Mouse (Mus musculus) lung, postnatal 0 days (tissue): Measurements from ENCODE around the gene Usp48. TPM values are rescaled to one million over a fixed set of nuclear protein-coding genes. Genes with fewer than 3 reads are reported as not detected.

Experiments used
- ATAC-seq: fragments of 200-750 bp; cut with Nextera tagmentation; 2 replicates; pipeline ENCODE4 v1.8.0; 2017; ENCODE audit warnings: moderate library complexity
- DNase-seq: peaks from one replicate; pipeline ENCODE4 v3.0.0-alpha.2; 2016; ENCODE audit warnings: low spot score
- H3K27ac ChIP-seq: fragments of 300-500 bp; sonication (generic); 2 replicates; pipeline ENCODE4 v1.5.1; 2014; ENCODE audit warnings: antibody characterized with exemption, mild to moderate bottlenecking, low read length, mixed read lengths
- H3K27me3 ChIP-seq: fragments of 300-500 bp; sonication (generic); replicated peaks from 2 replicates; pipeline ENCODE4 v1.6.1; 2014; ENCODE audit warnings: low read length, mixed read lengths; ENCODE audit not compliant: insufficient read depth
- H3K36me3 ChIP-seq: fragments of 300-500 bp; sonication (generic); 2 replicates; pipeline ENCODE4 v1.6.1; 2014; ENCODE audit warnings: low read length, mixed read lengths; ENCODE audit not compliant: insufficient read depth
- H3K4me1 ChIP-seq: fragments of 300-500 bp; sonication (generic); 2 replicates; pipeline ENCODE4 v1.6.1; 2014; ENCODE audit warnings: antibody characterized with exemption, low read depth, low read length, mixed read lengths; ENCODE audit not compliant: insufficient read depth
- H3K4me2 ChIP-seq: fragments of 300-500 bp; sonication (generic); replicated peaks from 2 replicates; pipeline ENCODE4 v1.6.1; 2014; ENCODE audit warnings: low read depth, mild to moderate bottlenecking, low read length, moderate library complexity, mixed read lengths
- H3K4me3 ChIP-seq: fragments of 300-500 bp; sonication (generic); 2 replicates; pipeline ENCODE4 v1.5.1; 2014; ENCODE audit warnings: low read depth, low read length
- H3K9ac ChIP-seq: fragments of 300-500 bp; sonication (generic); replicated peaks from 2 replicates; pipeline ENCODE4 v1.6.1; 2014; ENCODE audit warnings: low read depth, mild to moderate bottlenecking
- H3K9me3 ChIP-seq: fragments of 300-500 bp; sonication (generic); 2 replicates; pipeline ENCODE4 v1.6.1; 2016; ENCODE audit warnings: low read length, mixed read lengths
- CTCF ChIP-seq: IDR thresholded peaks from 2 replicates; pipeline ENCODE4 v1.5.1; 2016; ENCODE audit warnings: antibody characterized with exemption, mild to moderate bottlenecking
- EP300 ChIP-seq: IDR thresholded peaks from 2 replicates; pipeline ENCODE4 v1.6.1; 2016; ENCODE audit warnings: antibody characterized with exemption, mild to moderate bottlenecking, control low read depth
- WGBS: fragments of 180-500 bp; shearing (Covaris S2); extraction: QIAGEN DNeasy Blood & Tissue Kit; methylation state at CpG from one replicate; pipeline ENCODE4 v1.1.7; 2014; 5-methylcytosine and 5-hydroxymethylcytosine counted together
- polyA plus RNA-seq: library from polyadenylated mRNA; unstranded; fragments of >200 nt; fragmentation: Nextera tagmentation; extraction: Ambion mirVana; gene quantifications from 2 replicates; pipeline ENCODE4 v1.2.1, GENCODE M21; 2015

The Usp48 gene
- polyA plus RNA-seq, 1 experiment from 2014 or later: 30.9 TPM

GRCm38 (mm10) chr4:137607023-137607422 is 13.5 kb downstream of the Usp48 start:
- no peak for ATAC-seq
- WGBS: 98% methylated on average over 2 of the region's 2 CpGs

GRCm38 (mm10) chr4:137609281-137609680 is 15.7 kb downstream of the Usp48 start:
- no peak overlapping the region for H3K9ac ChIP-seq
- TF ChIP-seq EP300: no peak
- no peak for TF ChIP-seq CTCF
- H3K27me3 ChIP-seq: no peaks in the 10 kb centered on the region
- H3K27ac ChIP-seq: no peak overlapping the region
- peak; percentile 36 for DNase-seq
- 37% methylated on average over 7 of the region's 7 CpGs for WGBS
- no peak overlapping the region for H3K4me2 ChIP-seq
- H3K9me3 ChIP-seq: no peaks in the 10 kb centered on the region
- no peaks in the 10 kb centered on the region for H3K4me1 ChIP-seq
- no peak overlapping the region for H3K4me3 ChIP-seq
- H3K36me3 ChIP-seq: peaks cover 36% of the 10 kb centered on the region
- ATAC-seq: peak; percentile 26

More at GRCm38 (mm10) chr4:137607023-137607422, 13.5 kb downstream of the Usp48 start:
- Histone ChIP-seq H3K9ac (no peak overlapping the region), H3K27me3 (no peaks in the 10 kb centered on the region), H3K4me1 (no peaks in the 10 kb centered on the region), H3K4me3 (no peak overlapping the region), H3K9me3 (no peaks in the 10 kb centered on the region), H3K36me3 (peaks cover 20% of the 10 kb centered on the region), H3K27ac (no peak overlapping the region), H3K4me2 (no peak overlapping the region)
- DNase-seq: no peak
- TF ChIP-seq EP300 (no peak), CTCF (no peak)

- DNase-seq: peak; percentile 28
Observed at GRCm38 (mm10) chr4:137609702-137610101, 16.1 kb downstream of the Usp48 start.

GRCm38 (mm10) chr4:137610256-137610655 is 16.7 kb downstream of the Usp48 start:
- Histone ChIP-seq H3K36me3 (peaks cover 40% of the 10 kb centered on the region), H3K4me2 (no peak overlapping the region), H3K4me3 (no peak overlapping the region), H3K4me1 (no peaks in the 10 kb centered on the region), H3K27me3 (no peaks in the 10 kb centered on the region), H3K9ac (no peak overlapping the region), H3K27ac (no peak overlapping the region), H3K9me3 (no peaks in the 10 kb centered on the region)
- 70% methylated on average over 15 of the region's 15 CpGs for WGBS
- no peak for TF ChIP-seq EP300
- no peak for TF ChIP-seq CTCF
- DNase-seq (peak; percentile 21), ATAC-seq (no peak)

More at GRCm38 (mm10) chr4:137609702-137610101, 16.1 kb downstream of the Usp48 start:
- H3K4me1 ChIP-seq: no peaks in the 10 kb centered on the region
- ATAC-seq: peak; percentile 64
- no peak overlapping the region for H3K27ac ChIP-seq
- H3K9ac ChIP-seq: no peak overlapping the region
- no peaks in the 10 kb centered on the region for H3K27me3 ChIP-seq
- no peaks in the 10 kb centered on the region for H3K9me3 ChIP-seq
- TF ChIP-seq EP300 (no peak), CTCF (no peak)
- H3K4me2 ChIP-seq: no peak overlapping the region
- peaks cover 37% of the 10 kb centered on the region for H3K36me3 ChIP-seq
- WGBS: 37% methylated on average over 7 of the region's 7 CpGs
- no peak overlapping the region for H3K4me3 ChIP-seq

GRCm38 (mm10) chr4:137622847-137623246 is 29.3 kb downstream of the Usp48 start:
- WGBS: 92% methylated on average over 8 of the region's 8 CpGs
- no peak overlapping the region for H3K4me3 ChIP-seq
- H3K36me3 ChIP-seq: peaks cover 64% of the 10 kb centered on the region
- no peaks in the 10 kb centered on the region for H3K4me1 ChIP-seq
- no peak for ATAC-seq
- no peaks in the 10 kb centered on the region for H3K9me3 ChIP-seq
- no peak for DNase-seq
- no peak overlapping the region for H3K9ac ChIP-seq
- TF ChIP-seq CTCF: no peak
- no peak for TF ChIP-seq EP300
- H3K27ac ChIP-seq: no peak overlapping the region
- no peak overlapping the region for H3K4me2 ChIP-seq
- H3K27me3 ChIP-seq: no peaks in the 10 kb centered on the region

GRCm38 (mm10) chr4:137627476-137628235 is 34.1 kb downstream of the Usp48 start:
- DNase-seq (no peak), ATAC-seq (no peak)
- Histone ChIP-seq H3K4me1 (no peaks in the 10 kb centered on the region), H3K4me2 (no peak overlapping the region), H3K4me3 (no peak overlapping the region), H3K27me3 (no peaks in the 10 kb centered on the region), H3K9ac (no peak overlapping the region), H3K27ac (no peak overlapping the region), H3K9me3 (no peaks in the 10 kb centered on the region), H3K36me3 (peaks cover 64% of the 10 kb centered on the region)
- 72% methylated on average over 7 of the region's 8 CpGs for WGBS
- TF ChIP-seq EP300: no peak
- TF ChIP-seq CTCF: no peak
